Mouse (Mus musculus) myocyte (in vitro differentiated cells): ENCODE measurements at regions not wholly inside any gene's neighbourhood (a gene's known extent, or its start where the extent isn't known, plus 50 kb on each side); places are given as distances from the start of the nearest gene placed in this dataset.

Experiments used
- MAX ChIP-seq: IDR thresholded peaks from one replicate; pipeline ENCODE4 v1.6.1; 2011; ENCODE audit warnings: low read depth, mild to moderate bottlenecking, control low read depth
- MYOD1 ChIP-seq, 3 experiments: IDR thresholded peaks; one replicate each; pipeline ENCODE4 v1.6.1; 2011; ENCODE audit warnings: control low read depth in 2 of 3, low read depth in 2 of 3, mild to moderate bottlenecking in 2 of 3, moderate library complexity in 1 of 3; ENCODE audit not compliant: insufficient read length in 2 of 3, control insufficient read depth in 1 of 3
- POLR2A ChIP-seq: IDR thresholded peaks from one replicate; pipeline ENCODE4 v1.6.1; 2011; ENCODE audit warnings: low read depth, mild to moderate bottlenecking, control low read depth, moderate library complexity; ENCODE audit not compliant: insufficient read length

GRCm38 (mm10) chr13:78602211-78602860 lies 402.8 kb upstream of the Nr2f1 start:
- TF ChIP-seq MYOD1 (IDR thresholded peaks at IDR 0.05; ENCODE audit: control insufficient read depth in 1 of 3, insufficient read length in 2 of 3, low read depth in 2 of 3) = no peak
- no peak for TF ChIP-seq POLR2A
- no peak for TF ChIP-seq MAX
